Mouse (Mus musculus): ENCODE data around the gene Zdhhc6.
A peak's percentile ranks its signal among the peaks of the same experiment; 100 is the strongest.

GRCm38 (mm10) chr19:55315452-55316108, at the start of gene Zdhhc6:
- peak; percentile 73 for TF ChIP-seq POLR2A (IDR thresholded peaks at IDR 0.05; ENCODE audit: insufficient read length, low read depth)
- no peak for TF ChIP-seq REST (IDR thresholded peaks at IDR 0.05; ENCODE audit: insufficient read depth, insufficient read length)
- TF ChIP-seq MAX (IDR thresholded peaks at IDR 0.05; ENCODE audit: low read depth) = no peak
- TF ChIP-seq CEBPB (IDR thresholded peaks at IDR 0.05; ENCODE audit: insufficient read depth, poor library complexity, severe bottlenecking) = no peak
- TF ChIP-seq E2F4 (IDR thresholded peaks at IDR 0.05; ENCODE audit: insufficient read depth) = no peak
- no peak for TF ChIP-seq USF1 (IDR thresholded peaks at IDR 0.05; ENCODE audit: low read depth)
- TF ChIP-seq MYOG (IDR thresholded peaks at IDR 0.05; ENCODE audit: control insufficient read depth in 1 of 3, insufficient read depth in 1 of 3, insufficient read length in 2 of 3, low read depth in 2 of 3) = peak in 1 of 3 experiments; percentile 18
- no peak for TF ChIP-seq TCF3 (IDR thresholded peaks at IDR 0.05; ENCODE audit: insufficient read length, low read depth)
- TF ChIP-seq MYOD1 (IDR thresholded peaks at IDR 0.05; ENCODE audit: control insufficient read depth in 1 of 3, insufficient read length in 2 of 3, low read depth in 2 of 3) = no peak
- TF ChIP-seq TCF12 (IDR thresholded peaks at IDR 0.05; ENCODE audit: insufficient read depth, poor library complexity, severe bottlenecking) = no peak
- peak; percentile 93 for TF ChIP-seq POLR2AphosphoS2 (IDR thresholded peaks at IDR 0.05; ENCODE audit: insufficient read length, low read depth)

Data from myocyte (in vitro differentiated cells).